Mouse (Mus musculus): ENCODE data around the gene Atp8a2.

GRCm38 (mm10) chr14:60027139-60027538 lies 169.8 kb downstream of the Atp8a2 start:
- TF ChIP-seq EP300 (IDR thresholded peaks at IDR 0.05; ENCODE audit: low read depth) = no peak
- TF ChIP-seq CTCF (IDR thresholded peaks at IDR 0.05; ENCODE audit: low read depth) = no peak

All from heart, postnatal 0 days (tissue).